In the genomic region with DNA sequence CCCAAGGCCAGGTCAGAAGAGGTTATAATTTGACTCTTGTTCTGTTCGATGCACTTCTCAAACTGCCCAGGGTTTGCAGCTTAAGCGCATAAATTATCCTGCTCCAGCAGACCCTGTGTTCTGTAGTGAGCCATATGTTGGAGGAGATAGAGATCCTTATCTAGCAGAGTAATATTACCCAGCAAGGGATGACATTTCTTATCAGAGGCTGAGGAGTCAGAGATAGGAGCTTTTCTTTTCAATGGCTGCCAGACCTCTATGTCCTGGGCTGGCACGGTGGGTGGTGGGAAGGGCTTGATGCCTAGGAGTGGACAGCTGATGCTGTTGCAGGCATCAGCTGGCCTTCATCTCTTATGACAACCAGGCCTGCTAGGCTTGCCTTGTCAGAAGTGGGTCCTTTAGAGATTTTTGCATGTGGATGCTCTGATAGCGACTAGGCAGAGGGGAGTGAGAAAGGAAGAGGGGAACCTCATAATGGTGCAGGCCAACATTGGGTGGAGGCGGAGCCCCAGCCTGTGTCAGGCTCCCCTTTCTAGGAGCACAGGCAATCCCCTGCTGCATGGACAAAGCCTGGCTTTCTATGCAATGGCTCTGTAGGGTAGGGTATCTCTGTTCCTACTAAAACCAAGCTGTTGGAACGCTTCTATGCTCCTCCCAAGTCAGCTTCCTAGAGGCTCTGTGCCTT, we compare ENCODE assay signal across 15 mouse cellular contexts.
DNase-seq lines count a peak whose midpoint lies in the region; ATAC-seq and TF ChIP-seq lines count a peak whose summit lies in the region.
"Had no signal": no experiment of that assay in that cellular context is flagged by ENCODE, and none has a peak within 500 bp of the region (broad histone marks: within the 10 kb centered on the region; RNA-seq: fewer than 3 reads in every experiment).

No protein-coding gene starts in this region.

- peak; percentile 59 for ATAC-seq in G1E (ENCODE audit: extremely low read depth, insufficient number of reproducible peaks, low FRiP score, poor library complexity, severe bottlenecking)
- ATAC-seq in liver, embryonic 16.5 days (ENCODE audit: low read depth) = peak; percentile 62
- ATAC-seq: forebrain, embryonic 13.5 days had no signal

- H3K9ac ChIP-seq in liver, embryonic 16.5 days (ENCODE audit: low read depth, low read length) = peak overlapping the region; percentile 17; the same call in 1 of the 2 replicates
- H3K9ac ChIP-seq: forebrain, embryonic 13.5 days; hindbrain, embryonic 15.5 days had no signal

- H3K27me3 ChIP-seq in heart, embryonic 10.5 days (ENCODE audit: insufficient read depth, poor library complexity, severe bottlenecking) = peaks cover 16% of the 10 kb centered on the region; the same call in 1 of the 2 replicates
- H3K27me3 ChIP-seq in G1E (ENCODE audit: insufficient read depth, low read length) = no peaks in the 10 kb centered on the region
- no peaks in the 10 kb centered on the region for H3K27me3 ChIP-seq in liver, embryonic 16.5 days (ENCODE audit: control insufficient read depth, insufficient read depth, low read depth, low read length)
- H3K27me3 ChIP-seq: forebrain, embryonic 13.5 days; hindbrain, embryonic 15.5 days; megakaryocyte, embryonic 14.5 days had no signal

- WGBS in heart, embryonic 10.5 days = 43% methylated on average over 6 of the region's 6 CpGs
- 32% methylated on average over 6 of the region's 6 CpGs for WGBS in liver, embryonic 16.5 days (ENCODE audit: insufficient replicate concordance)

- no peaks in the 10 kb centered on the region for H3K9me3 ChIP-seq in heart, embryonic 10.5 days
- peaks cover 10% of the 10 kb centered on the region for H3K9me3 ChIP-seq in G1E (replicated peaks)
- no peaks in the 10 kb centered on the region; the same call in 1 of the 2 replicates for H3K9me3 ChIP-seq in liver, embryonic 16.5 days (replicated peaks; ENCODE audit: control insufficient read depth, low read length)
- H3K9me3 ChIP-seq: forebrain, embryonic 13.5 days; hindbrain, embryonic 15.5 days; megakaryocyte, embryonic 14.5 days had no signal

- no peak for TF ChIP-seq CTCF in G1E (IDR thresholded peaks at IDR 0.05; ENCODE audit: low read depth, low read length)

- DNase-seq in heart, embryonic 10.5 days (ENCODE audit: low spot score) = peak; percentile 76
- DNase-seq in heart, postnatal 14 days = no peak
- peak; percentile 72 for DNase-seq in G1E (ENCODE audit: low spot score)
- peak; percentile 73 for DNase-seq in c-Kit-positive CD71-positive TER-119-positive erythroid progenitor cells, embryonic 14.5 days (ENCODE audit: low spot score)
- DNase-seq in gastrocnemius, postnatal 4 days (ENCODE audit: low spot score in 2 of 2) = no peak
- no peak for DNase-seq in ovary, postnatal 14 days (ENCODE audit: low spot score)
- no peak for DNase-seq in left cerebral cortex, adult 18-20 months (ENCODE audit: low spot score in 2 of 2)
- DNase-seq: kidney, postnatal 36 days; lung, adult 18-20 months; right cerebral cortex, postnatal 14 days had no signal

- H3K36me3 ChIP-seq in heart, embryonic 10.5 days = no peaks in the 10 kb centered on the region
- H3K36me3 ChIP-seq in G1E (replicated peaks) = peaks cover 13% of the 10 kb centered on the region
- H3K36me3 ChIP-seq in liver, embryonic 16.5 days (ENCODE audit: control insufficient read depth, insufficient read depth) = no peaks in the 10 kb centered on the region
- H3K36me3 ChIP-seq: hindbrain, embryonic 15.5 days had no signal

- peak overlapping the region; percentile 6; the same call in 1 of the 2 replicates for H3K27ac ChIP-seq in heart, embryonic 10.5 days
- peak overlapping the region; percentile 77 for H3K27ac ChIP-seq in liver, embryonic 16.5 days (ENCODE audit: low read length)
- H3K27ac ChIP-seq: forebrain, embryonic 13.5 days; hindbrain, embryonic 15.5 days; left cerebral cortex, adult 2 months had no signal

- H3K4me3 ChIP-seq in heart, embryonic 10.5 days = no peak overlapping the region
- peak overlapping the region; percentile 64 for H3K4me3 ChIP-seq in G1E (ENCODE audit: low read depth, low read length)
- peak overlapping the region; percentile 9; the same call in 1 of the 2 replicates for H3K4me3 ChIP-seq in liver, embryonic 16.5 days (ENCODE audit: low read depth, low read length)
- H3K4me3 ChIP-seq: forebrain, embryonic 13.5 days; hindbrain, embryonic 15.5 days; left cerebral cortex, adult 2 months; megakaryocyte, embryonic 14.5 days had no signal

- peak overlapping the region; percentile 41 for H3K4me2 ChIP-seq in liver, embryonic 16.5 days (ENCODE audit: low read depth, low read length)
- H3K4me2 ChIP-seq: forebrain, embryonic 13.5 days; hindbrain, embryonic 15.5 days had no signal

- intact Hi-C loops in heart, postnatal 14 days (cut with DNase I) = no loop called here

- H3K4me1 ChIP-seq in heart, embryonic 10.5 days = peaks cover 23% of the 10 kb centered on the region
- H3K4me1 ChIP-seq in G1E (ENCODE audit: insufficient read depth, low read depth, low read length) = peaks cover 70% of the 10 kb centered on the region
- H3K4me1 ChIP-seq in liver, embryonic 16.5 days (ENCODE audit: control insufficient read depth, low read depth, low read length) = peaks cover 48% of the 10 kb centered on the region
- H3K4me1 ChIP-seq: forebrain, embryonic 13.5 days; hindbrain, embryonic 15.5 days had no signal

Comparison
In these comparisons a context has a peak if more than half of its experiments do, and no peak if none do; other contexts are left out.
1. DNase-seq: peak in heart, embryonic 10.5 days (single experiment), G1E (single experiment) and c-Kit-positive CD71-positive TER-119-positive erythroid progenitor cells, embryonic 14.5 days (single experiment); none in heart, postnatal 14 days (0 of 2), gastrocnemius, postnatal 4 days (0 of 2), ovary, postnatal 14 days (single experiment) and left cerebral cortex, adult 18-20 months (0 of 2).